Mouse (Mus musculus): ENCODE measurements around the gene Usp12. TPM values are rescaled to one million over a fixed set of nuclear protein-coding genes. Genes with fewer than 3 reads are reported as not detected.
A peak's percentile ranks its signal among the peaks of the same experiment; 100 is the strongest.

Usp12 gene
- polyA plus RNA-seq, 1 experiment from 2014 or later: 11.1 TPM

- peak overlapping the region; percentile 20; the same call in 1 of the 2 replicates for H3K27ac ChIP-seq (ENCODE audit: low read depth, low read length)
- 60% methylated on average over 8 of the region's 8 CpGs for WGBS
- no peaks in the 10 kb centered on the region for H3K27me3 ChIP-seq (replicated peaks; ENCODE audit: control insufficient read depth, insufficient read depth, low read length)
- H3K9me3 ChIP-seq (ENCODE audit: control insufficient read depth, low read length): no peaks in the 10 kb centered on the region
- peaks cover 39% of the 10 kb centered on the region for H3K36me3 ChIP-seq (ENCODE audit: control insufficient read depth, insufficient read depth, low read length)
- peaks cover 10% of the 10 kb centered on the region for H3K4me1 ChIP-seq (replicated peaks; ENCODE audit: control insufficient read depth, insufficient read depth, low read length)
- H3K9ac ChIP-seq (ENCODE audit: low read depth, low read length): peak overlapping the region; percentile 99
- no peak for DNase-seq (ENCODE audit: low spot score)
- peak overlapping the region; percentile 90 for H3K4me3 ChIP-seq (ENCODE audit: low read depth, low read length)
- ATAC-seq (replicated peaks; ENCODE audit: low FRiP score): no peak
- H3K4me2 ChIP-seq: peak overlapping the region; percentile 88
These were observed 40.2 kb upstream of the Usp12 start for GRCm38 (mm10) chr5:146834959-146835358.

GRCm38 (mm10) chr5:146833673-146834201 is 38.9 kb upstream of the Usp12 start:
- 9% methylated on average over 8 of the region's 8 CpGs for WGBS
- no peak for DNase-seq (ENCODE audit: low spot score)
- H3K27ac ChIP-seq (ENCODE audit: low read depth, low read length): peak overlapping the region; percentile 88

GRCm38 (mm10) chr5:146832769-146833448 is 38.1 kb upstream of the Usp12 start, which contains the start of gene Rpl21:
Rpl21 (plus strand) TSS chr5:146832890.
- Histone ChIP-seq H3K9me3 (ENCODE audit: control insufficient read depth, low read length) (no peaks in the 10 kb centered on the region), H3K27ac (ENCODE audit: low read depth, low read length) (peak within 1 kb of the TSS; percentile 88), H3K9ac (ENCODE audit: low read depth, low read length) (peak within 1 kb of the TSS; percentile 99), H3K36me3 (ENCODE audit: control insufficient read depth, insufficient read depth, low read length) (peaks cover 33% of the 10 kb centered on the region), H3K4me2 (peak within 1 kb of the TSS; percentile 88), H3K4me1 (replicated peaks; ENCODE audit: control insufficient read depth, insufficient read depth, low read length) (peaks cover 15% of the 10 kb centered on the region), H3K27me3 (replicated peaks; ENCODE audit: control insufficient read depth, insufficient read depth, low read length) (no peaks in the 10 kb centered on the region), H3K4me3 (ENCODE audit: low read depth, low read length) (peak within 1 kb of the TSS; percentile 90)
- WGBS: under 1% methylated on average over 60 of the region's 60 CpGs
- peak; percentile 96 for DNase-seq (ENCODE audit: low spot score)
- ATAC-seq (replicated peaks; ENCODE audit: low FRiP score): peak; percentile 97

More at GRCm38 (mm10) chr5:146833673-146834201, 38.9 kb upstream of the Usp12 start:
- H3K4me3 ChIP-seq (ENCODE audit: low read depth, low read length): peak overlapping the region; percentile 90
- peak overlapping the region; percentile 88 for H3K4me2 ChIP-seq
- peaks cover 39% of the 10 kb centered on the region for H3K36me3 ChIP-seq (ENCODE audit: control insufficient read depth, insufficient read depth, low read length)
- peaks cover 15% of the 10 kb centered on the region for H3K4me1 ChIP-seq (replicated peaks; ENCODE audit: control insufficient read depth, insufficient read depth, low read length)
- ATAC-seq (replicated peaks; ENCODE audit: low FRiP score): no peak
- H3K9me3 ChIP-seq (ENCODE audit: control insufficient read depth, low read length): no peaks in the 10 kb centered on the region
- peak overlapping the region; percentile 99 for H3K9ac ChIP-seq (ENCODE audit: low read depth, low read length)
- no peaks in the 10 kb centered on the region for H3K27me3 ChIP-seq (replicated peaks; ENCODE audit: control insufficient read depth, insufficient read depth, low read length)

- Histone ChIP-seq H3K4me1 (replicated peaks; ENCODE audit: control insufficient read depth, insufficient read depth, low read length) (peaks cover 15% of the 10 kb centered on the region), H3K9me3 (ENCODE audit: control insufficient read depth, low read length) (no peaks in the 10 kb centered on the region), H3K36me3 (ENCODE audit: control insufficient read depth, insufficient read depth, low read length) (peaks cover 28% of the 10 kb centered on the region), H3K9ac (ENCODE audit: low read depth, low read length) (peak overlapping the region; percentile 99), H3K27me3 (replicated peaks; ENCODE audit: control insufficient read depth, insufficient read depth, low read length) (no peaks in the 10 kb centered on the region), H3K27ac (ENCODE audit: low read depth, low read length) (peak overlapping the region; percentile 88), H3K4me3 (ENCODE audit: low read depth, low read length) (peak overlapping the region; percentile 90), H3K4me2 (peak overlapping the region; percentile 88)
- WGBS: 47% methylated on average over 7 of the region's 7 CpGs
- DNase-seq (ENCODE audit: low spot score): no peak
- peak; percentile 34 for ATAC-seq (replicated peaks; ENCODE audit: low FRiP score)
These were observed 37.6 kb upstream of the Usp12 start for GRCm38 (mm10) chr5:146832435-146832768.

GRCm38 (mm10) chr5:146829528-146829927 is 34.7 kb upstream of the Usp12 start:
- DNase-seq (ENCODE audit: low spot score) (no peak), ATAC-seq (replicated peaks; ENCODE audit: low FRiP score) (peak; percentile 46)
- Histone ChIP-seq H3K27me3 (replicated peaks; ENCODE audit: control insufficient read depth, insufficient read depth, low read length) (no peaks in the 10 kb centered on the region), H3K36me3 (ENCODE audit: control insufficient read depth, insufficient read depth, low read length) (peaks cover 5% of the 10 kb centered on the region), H3K9ac (ENCODE audit: low read depth, low read length) (peak overlapping the region; percentile 46), H3K4me3 (ENCODE audit: low read depth, low read length) (peak overlapping the region; percentile 20), H3K4me2 (peak overlapping the region; percentile 45), H3K27ac (ENCODE audit: low read depth, low read length) (peak overlapping the region; percentile 71), H3K9me3 (ENCODE audit: control insufficient read depth, low read length) (no peaks in the 10 kb centered on the region), H3K4me1 (replicated peaks; ENCODE audit: control insufficient read depth, insufficient read depth, low read length) (peaks cover 15% of the 10 kb centered on the region)
- 37% methylated on average over 8 of the region's 8 CpGs for WGBS

- Histone ChIP-seq H3K27ac (ENCODE audit: low read depth, low read length) (no peak overlapping the region), H3K4me2 (no peak overlapping the region), H3K9me3 (ENCODE audit: control insufficient read depth, low read length) (no peaks in the 10 kb centered on the region), H3K36me3 (ENCODE audit: control insufficient read depth, insufficient read depth, low read length) (no peaks in the 10 kb centered on the region), H3K4me1 (replicated peaks; ENCODE audit: control insufficient read depth, insufficient read depth, low read length) (0 out of 2 replicates have a peak, but pooled peaks cover 6% of the 10 kb centered on the region), H3K4me3 (ENCODE audit: low read depth, low read length) (no peak overlapping the region), H3K27me3 (replicated peaks; ENCODE audit: control insufficient read depth, insufficient read depth, low read length) (no peaks in the 10 kb centered on the region), H3K9ac (ENCODE audit: low read depth, low read length) (no peak overlapping the region)
- no peak for ATAC-seq (replicated peaks; ENCODE audit: low FRiP score)
- WGBS: 79% methylated on average over 5 of the region's 5 CpGs
- no peak for DNase-seq (ENCODE audit: low spot score)
These were observed 28.2 kb upstream of the Usp12 start for GRCm38 (mm10) chr5:146823005-146823404.

- no peak for ATAC-seq (replicated peaks; ENCODE audit: low FRiP score)
- Histone ChIP-seq H3K27ac (ENCODE audit: low read depth, low read length) (no peak overlapping the region), H3K9ac (ENCODE audit: low read depth, low read length) (no peak overlapping the region), H3K4me1 (replicated peaks; ENCODE audit: control insufficient read depth, insufficient read depth, low read length) (no peaks in the 10 kb centered on the region), H3K36me3 (ENCODE audit: control insufficient read depth, insufficient read depth, low read length) (no peaks in the 10 kb centered on the region), H3K4me3 (ENCODE audit: low read depth, low read length) (no peak overlapping the region), H3K9me3 (ENCODE audit: control insufficient read depth, low read length) (no peaks in the 10 kb centered on the region), H3K4me2 (no peak overlapping the region), H3K27me3 (replicated peaks; ENCODE audit: control insufficient read depth, insufficient read depth, low read length) (no peaks in the 10 kb centered on the region)
- no peak for DNase-seq (ENCODE audit: low spot score)
- WGBS: 85% methylated on average over 8 of the region's 8 CpGs
These were observed 24.3 kb upstream of the Usp12 start for GRCm38 (mm10) chr5:146818906-146819623.

GRCm38 (mm10) chr5:146817583-146817982 is 22.8 kb upstream of the Usp12 start:
- Histone ChIP-seq H3K9ac (ENCODE audit: low read depth, low read length) (no peak overlapping the region), H3K27me3 (replicated peaks; ENCODE audit: control insufficient read depth, insufficient read depth, low read length) (no peaks in the 10 kb centered on the region), H3K4me3 (ENCODE audit: low read depth, low read length) (no peak overlapping the region), H3K27ac (ENCODE audit: low read depth, low read length) (no peak overlapping the region), H3K9me3 (ENCODE audit: control insufficient read depth, low read length) (no peaks in the 10 kb centered on the region), H3K4me2 (no peak overlapping the region), H3K36me3 (ENCODE audit: control insufficient read depth, insufficient read depth, low read length) (no peaks in the 10 kb centered on the region), H3K4me1 (replicated peaks; ENCODE audit: control insufficient read depth, insufficient read depth, low read length) (no peaks in the 10 kb centered on the region)
- DNase-seq (ENCODE audit: low spot score): no peak
- 86% methylated on average over 8 of the region's 8 CpGs for WGBS
- no peak for ATAC-seq (replicated peaks; ENCODE audit: low FRiP score)
